Mouse (Mus musculus): ENCODE data around the gene Ptdss2.

The Ptdss2 gene

GRCm38 (mm10) chr7:141122689-141123516 is 721 bp downstream of the Ptdss2 start:
- peak; percentile 85 for DNase-seq

DNA sequence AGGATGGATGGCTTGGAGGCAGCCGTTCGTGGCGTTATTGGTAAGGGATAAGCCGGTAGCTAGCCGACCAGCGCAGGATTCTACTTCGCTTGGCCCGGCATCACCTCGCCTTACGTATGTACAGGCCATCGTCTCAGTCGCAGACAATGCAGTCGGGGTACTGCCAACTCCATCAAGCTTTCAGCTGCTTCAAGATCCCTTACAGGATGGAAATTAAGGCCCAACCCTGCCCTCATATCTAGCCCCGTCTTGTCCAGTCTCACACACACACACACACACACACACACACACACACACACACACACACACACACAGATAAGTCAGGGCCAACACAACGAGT is 1.3 kb downstream of the Ptdss2 start:
- DNase-seq: no peak

DNA sequence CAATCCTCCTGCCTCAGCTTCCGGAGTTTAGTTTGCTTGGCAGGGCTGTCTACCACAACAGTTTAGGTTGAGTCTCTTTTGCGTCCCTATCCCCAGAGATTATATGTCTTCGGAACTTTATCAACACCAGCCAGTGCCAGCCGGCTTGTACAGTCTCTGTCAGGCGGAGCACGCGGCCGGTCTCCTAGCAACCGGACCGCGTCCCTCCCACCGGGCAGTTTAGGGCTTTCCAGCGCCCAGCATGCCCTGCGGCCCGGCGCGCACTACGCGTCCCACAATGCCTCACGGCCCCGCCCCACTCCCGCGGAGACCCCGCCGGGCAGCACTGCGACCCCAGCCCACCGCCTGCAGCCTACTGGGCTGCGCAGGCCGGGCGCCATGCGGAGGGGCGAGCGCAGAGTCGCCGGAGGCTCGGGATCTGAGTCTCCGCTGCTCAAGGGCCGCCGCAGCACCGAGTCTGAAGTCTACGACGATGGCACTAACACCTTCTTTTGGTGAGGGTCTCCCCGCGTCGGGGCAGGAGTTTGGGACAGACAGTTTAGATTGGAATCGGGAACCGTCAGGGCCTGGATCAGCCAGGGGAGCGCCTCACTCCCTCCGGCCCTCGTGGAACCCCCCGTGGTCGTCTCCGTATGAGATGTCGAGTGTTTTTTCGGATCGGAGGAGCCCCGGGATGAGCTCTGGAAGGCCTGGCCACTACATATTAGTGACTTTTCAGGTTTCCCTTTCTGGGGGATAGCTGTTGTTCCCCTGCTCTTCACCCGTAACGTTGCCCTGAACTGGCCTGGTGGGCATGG is 9.0 kb downstream of the Ptdss2 start:
- peak; percentile 89 for DNase-seq

- DNase-seq: no peak
Measured at GRCm38 (mm10) chr7:141131904-141132755, 9.9 kb downstream of the Ptdss2 start.

DNA sequence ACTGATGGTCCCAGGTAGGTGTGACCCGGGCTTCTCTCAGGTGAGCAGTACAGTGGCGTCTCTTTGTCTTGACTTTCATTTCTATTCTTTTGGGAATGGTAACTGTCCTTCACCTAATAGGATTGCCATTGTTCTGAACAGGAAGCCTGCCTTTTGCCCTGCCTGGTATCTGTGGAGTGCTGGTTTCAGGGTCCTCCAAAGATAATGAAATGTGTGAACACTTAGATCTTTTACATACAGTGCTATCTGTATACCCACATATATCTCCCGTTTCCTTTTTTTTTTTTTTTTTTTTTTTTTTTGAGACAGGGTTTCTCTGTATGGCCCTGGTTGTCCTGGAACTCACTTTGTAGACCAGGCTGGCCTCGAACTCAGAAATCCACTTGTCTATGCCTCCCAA is 19.1 kb downstream of the Ptdss2 start:
- DNase-seq: no peak

DNA sequence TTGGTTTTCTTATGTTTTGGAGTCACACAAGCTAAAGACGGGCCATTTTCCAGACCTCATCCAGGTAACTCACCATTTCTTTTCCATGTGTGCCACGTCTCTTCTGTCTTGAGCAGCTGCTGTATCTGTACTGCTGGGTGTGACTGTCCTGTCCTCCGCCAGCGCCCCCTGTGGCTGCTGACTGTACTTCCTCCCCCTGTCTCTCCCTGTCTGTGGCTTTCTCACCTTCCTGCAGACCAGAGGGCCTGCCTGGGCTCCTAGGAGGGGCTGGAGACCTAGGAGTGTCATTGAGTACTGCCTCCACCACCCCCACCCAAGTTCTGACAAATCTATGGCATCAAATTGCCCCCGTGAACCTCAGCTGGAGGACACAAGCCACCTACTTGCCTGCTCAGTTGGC is 20.9 kb downstream of the Ptdss2 start:
- DNase-seq: no peak

DNA sequence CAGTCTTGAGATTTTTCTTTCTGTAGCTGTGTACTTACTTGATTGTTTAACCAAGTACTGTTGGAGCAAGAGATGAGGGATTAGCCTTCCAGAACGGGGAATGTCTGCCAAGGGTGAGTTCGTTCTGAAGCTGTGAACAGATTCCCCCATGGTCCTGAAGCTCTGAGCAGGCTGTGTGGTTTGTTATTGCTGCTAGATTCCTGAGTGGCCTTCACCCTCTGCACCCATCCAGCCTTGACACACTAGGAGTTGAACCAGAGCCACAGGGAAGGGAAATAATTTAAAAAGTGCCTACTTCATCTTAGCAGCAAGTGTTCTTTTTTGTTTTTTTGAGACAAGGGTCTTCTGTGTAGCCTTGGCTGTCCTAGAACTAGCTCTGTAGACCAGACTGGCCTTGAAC is 21.7 kb downstream of the Ptdss2 start:
- no peak for DNase-seq

- no peak for DNase-seq
Measured at GRCm38 (mm10) chr7:141144650-141145049, 22.5 kb downstream of the Ptdss2 start.

GRCm38 (mm10) chr7:141145403-141145802 is 23.2 kb downstream of the Ptdss2 start:
- DNase-seq: no peak

DNA sequence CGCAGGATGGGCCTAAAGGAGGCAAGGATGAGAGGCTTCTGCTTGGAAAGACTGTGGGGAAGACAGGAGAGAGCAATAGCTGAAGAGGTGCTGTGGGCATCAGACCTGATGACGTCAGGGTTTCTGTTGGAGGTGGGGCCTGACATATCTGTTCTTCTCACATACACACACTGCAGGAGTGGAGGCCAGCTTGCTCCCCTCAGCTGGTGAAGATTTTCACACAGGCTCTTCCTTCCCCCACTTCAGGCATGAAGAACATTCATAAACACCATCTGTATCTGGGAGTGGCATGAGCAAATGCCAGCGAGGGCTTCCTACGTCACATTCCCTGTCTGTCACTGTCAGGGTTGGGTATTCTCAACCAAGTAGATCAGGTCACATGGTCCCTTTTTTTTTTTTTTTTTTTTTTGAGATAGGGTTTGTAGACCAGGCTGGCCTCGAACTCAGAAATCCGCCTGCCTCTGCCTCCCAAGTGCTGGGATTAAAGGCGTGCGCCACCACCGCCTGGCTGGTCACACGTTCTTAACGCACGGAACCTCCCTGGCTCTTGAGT is 23.9 kb downstream of the Ptdss2 start:
- no peak for DNase-seq

DNA sequence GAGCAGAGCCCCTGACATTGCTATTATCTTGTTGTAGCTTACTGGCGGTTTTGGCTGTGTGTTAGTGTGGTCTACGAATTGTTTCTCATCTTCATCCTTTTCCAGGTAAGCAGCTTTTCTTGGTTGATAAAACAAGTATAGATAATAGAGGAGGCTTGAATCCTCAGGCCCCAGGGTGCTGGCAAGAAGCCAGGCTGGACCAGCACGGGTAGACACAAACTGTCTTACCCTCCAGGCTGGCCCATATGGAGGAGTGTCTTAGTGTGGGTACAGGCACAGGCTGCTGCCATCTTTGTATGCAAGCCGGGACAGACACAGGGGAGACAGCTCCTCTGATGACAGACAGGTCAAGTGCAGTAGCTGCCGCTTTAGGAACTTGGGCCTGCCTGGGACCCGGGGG is 24.9 kb downstream of the Ptdss2 start:
- no peak for DNase-seq

DNA sequence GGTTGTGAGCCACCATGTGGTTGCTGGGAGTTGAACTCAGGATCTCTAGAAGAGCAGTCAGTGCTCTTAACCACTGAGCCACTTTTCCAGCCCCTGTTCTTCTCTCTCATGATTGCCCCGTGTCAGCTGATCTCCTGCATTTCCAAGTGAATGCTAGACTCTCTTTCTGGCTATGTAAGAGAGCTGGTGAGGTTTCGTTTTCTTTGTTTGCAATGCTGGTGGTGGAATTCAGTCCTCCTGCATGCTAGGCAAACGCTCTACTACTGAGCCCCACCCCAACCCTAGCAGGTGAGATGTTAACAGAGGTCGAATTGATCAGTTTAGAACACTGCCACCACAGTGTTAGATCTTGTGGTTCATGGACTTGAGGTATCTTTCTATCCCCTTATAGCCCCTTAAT is 26.5 kb downstream of the Ptdss2 start:
- DNase-seq: no peak

- DNase-seq: no peak
Measured at GRCm38 (mm10) chr7:141155362-141155761, 33.2 kb downstream of the Ptdss2 start.

GRCm38 (mm10) chr7:141164397-141164796 is 42.2 kb downstream of the Ptdss2 start:
- DNase-seq: no peak

GRCm38 (mm10) chr7:141164850-141165249 is 42.7 kb downstream of the Ptdss2 start:
- no peak for DNase-seq

- no peak for DNase-seq
Measured at GRCm38 (mm10) chr7:141167901-141168517, 45.8 kb downstream of the Ptdss2 start.

DNA sequence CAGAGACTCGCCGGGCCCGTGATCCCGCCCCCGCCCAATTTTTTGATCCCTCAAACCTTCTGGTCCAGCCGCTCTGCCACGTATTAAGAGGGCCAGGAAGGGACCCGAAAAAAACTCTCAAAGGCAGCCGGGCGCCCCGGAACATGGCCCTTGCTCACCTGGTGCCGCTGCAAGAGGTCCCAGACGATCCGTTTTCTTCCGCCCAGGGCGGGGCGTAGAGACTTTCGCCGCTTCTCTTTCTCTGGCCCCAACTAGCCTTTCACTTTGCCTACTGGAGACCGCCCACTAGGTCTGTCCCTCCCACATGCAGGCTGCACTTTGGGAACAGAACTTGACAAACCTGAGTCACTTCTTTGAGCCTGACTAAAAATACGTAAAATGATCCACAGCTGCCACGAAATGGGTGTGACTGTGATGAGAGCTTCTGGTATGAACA is 46.4 kb downstream of the Ptdss2 start:
- DNase-seq: peak; percentile 61

DNA sequence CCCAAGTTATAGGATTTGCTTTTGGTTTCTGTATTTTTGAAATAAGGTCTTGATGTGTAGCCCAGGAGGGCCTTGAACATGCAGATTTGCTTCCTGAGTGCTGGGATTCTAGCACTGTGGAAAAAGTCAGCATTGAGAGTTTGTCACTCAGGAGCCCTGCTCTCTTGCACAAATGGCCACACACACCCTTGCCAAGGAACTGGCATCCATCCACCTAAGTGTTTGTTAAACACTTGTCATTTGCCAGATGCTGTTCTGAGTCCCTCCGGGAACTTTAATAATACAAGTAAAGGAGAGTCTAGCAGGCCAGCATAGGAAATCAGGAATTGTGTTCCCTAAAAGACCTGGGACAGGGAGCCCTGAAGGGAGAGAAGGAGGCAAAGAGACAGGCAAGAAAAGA is 47.1 kb downstream of the Ptdss2 start:
- no peak for DNase-seq

DNA sequence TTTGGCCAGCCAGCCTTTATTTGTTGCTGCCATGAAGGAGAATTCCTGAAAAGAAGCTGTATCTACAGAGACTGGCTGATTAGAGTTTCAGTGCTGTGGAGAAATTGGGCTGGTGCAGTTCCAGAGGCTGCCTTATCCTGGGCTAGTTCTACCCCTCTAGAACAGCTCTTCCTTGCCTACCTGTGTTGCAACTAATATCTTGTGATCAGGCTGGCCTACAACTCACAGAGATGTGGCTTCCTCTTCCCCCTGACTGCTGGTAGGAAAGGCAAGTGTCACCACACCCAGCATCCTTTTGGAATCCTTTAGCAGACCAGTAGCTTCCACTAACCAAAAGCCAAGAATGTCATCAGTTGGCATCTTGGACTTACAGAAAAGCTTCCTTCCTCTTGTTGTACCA is 47.7 kb downstream of the Ptdss2 start:
- DNase-seq: no peak

DNA sequence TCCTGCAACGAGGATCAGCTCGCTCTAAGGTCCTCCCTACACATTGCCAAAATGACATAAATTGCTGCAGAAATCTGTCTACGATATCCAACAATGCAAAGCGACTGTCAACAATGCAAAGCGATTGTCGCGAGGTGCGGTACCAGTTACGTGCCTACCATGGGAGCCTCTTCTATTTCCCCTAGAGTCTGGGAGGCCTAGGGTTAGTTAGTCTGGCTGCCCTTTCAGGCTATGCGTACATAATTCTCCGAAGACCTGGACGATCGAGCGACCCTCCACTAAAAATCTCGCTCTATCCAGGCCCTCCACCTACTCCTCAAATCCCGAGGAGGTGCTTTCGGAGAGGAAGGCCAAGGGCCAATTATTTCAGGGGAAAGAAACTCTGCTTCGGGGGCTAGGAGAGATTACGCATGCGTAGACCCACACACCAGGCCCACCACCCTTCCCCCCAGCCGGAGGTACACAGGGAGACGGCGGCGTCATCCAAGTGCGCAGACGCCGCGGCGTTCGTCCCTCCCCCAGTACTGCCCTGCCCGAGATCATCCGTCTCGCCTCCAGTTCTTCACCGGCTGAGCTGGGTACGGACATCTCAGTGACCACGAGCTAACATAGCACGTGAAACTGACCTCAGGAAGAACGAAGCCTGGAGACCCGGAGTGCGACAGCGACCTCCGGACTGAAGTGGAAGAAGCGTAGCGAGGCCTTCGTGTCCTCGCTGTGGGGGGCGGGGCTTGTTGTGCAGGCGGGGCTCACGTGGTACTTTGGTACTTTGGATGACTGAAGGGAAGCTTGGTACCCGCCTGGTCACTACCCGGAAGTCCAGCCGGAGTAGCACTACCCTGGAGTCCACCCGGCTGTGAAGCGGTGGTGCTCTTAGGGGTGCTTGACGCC is 50.2 kb downstream of the Ptdss2 start, which contains the start of gene Rnh1:
Rnh1 (minus strand) TSS at position 742 of the 891 bp plus-strand sequence.
- peak; percentile 92 for DNase-seq

DNA sequence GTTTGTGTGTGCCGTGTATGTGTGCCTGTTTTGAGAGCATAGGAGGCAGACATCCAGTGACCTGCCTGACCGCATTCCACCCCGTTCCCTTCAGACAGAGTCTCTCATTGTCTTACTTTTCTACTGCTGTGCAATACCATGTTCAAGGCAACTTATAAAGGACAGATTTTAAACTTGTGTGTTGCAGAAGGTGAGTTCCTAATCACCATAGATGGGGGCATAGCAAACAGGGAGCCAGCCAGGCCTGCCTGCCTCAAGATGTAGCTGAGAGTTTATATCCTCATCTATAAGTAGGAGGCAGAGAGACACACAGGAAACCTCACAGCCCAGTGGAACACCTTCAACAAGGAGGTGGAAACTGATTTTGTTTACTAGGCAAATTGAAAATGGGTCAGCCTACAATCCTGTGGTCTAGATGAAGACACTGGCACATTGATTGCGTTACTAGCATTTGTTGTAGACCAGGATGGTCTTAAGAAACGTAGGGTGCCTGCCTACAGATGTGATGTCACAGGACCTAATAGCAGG is 51.2 kb downstream of the Ptdss2 start:
- DNase-seq: no peak
